Mouse (Mus musculus) retina, postnatal 1 day (tissue): ENCODE data around the gene Cks1brt.
A peak's percentile ranks its signal among the peaks of the same experiment; 100 is the strongest.
"Not testable (repeated sequence)": the region's sequence is repeated elsewhere in the genome, so short reads cannot be mapped to it uniquely, and the experiment has no call there.

Source experiments
- DNase-seq: peaks from one replicate; pipeline ENCODE4 v3.0.0-alpha.2; 2012

Gene Cks1brt

GRCm38 (mm10) chr8:85151624-85152023, at the start of gene Cks1brt:
Cks1brt (plus strand) TSS chr8:85151924.
- DNase-seq: no peak

GRCm38 (mm10) chr8:85113241-85113640, 38.5 kb upstream of the Cks1brt start:
- no peak for DNase-seq

GRCm38 (mm10) chr8:85115501-85115900, 36.2 kb upstream of the Cks1brt start:
- DNase-seq: no peak

- DNase-seq: no peak
Observed at GRCm38 (mm10) chr8:85116984-85117383, 34.7 kb upstream of the Cks1brt start.

- DNase-seq: peak; percentile 85
Observed at GRCm38 (mm10) chr8:85119052-85119981, 32.4 kb upstream of the Cks1brt start.

GRCm38 (mm10) chr8:85120251-85120650, 31.5 kb upstream of the Cks1brt start:
- DNase-seq: not testable (repeated sequence)

GRCm38 (mm10) chr8:85122995-85123394, 28.7 kb upstream of the Cks1brt start, which contains the start of gene Zfp791:
Zfp791 (minus strand) TSS chr8:85123095.
- no peak for DNase-seq

GRCm38 (mm10) chr8:85123691-85124090, 28.0 kb upstream of the Cks1brt start:
- DNase-seq: no peak

GRCm38 (mm10) chr8:85132335-85132734, 19.4 kb upstream of the Cks1brt start:
- DNase-seq: no peak

- not testable (repeated sequence) for DNase-seq
Observed at GRCm38 (mm10) chr8:85135690-85136089, 16.0 kb upstream of the Cks1brt start.

GRCm38 (mm10) chr8:85142516-85142915, 9.2 kb upstream of the Cks1brt start:
- no peak for DNase-seq

GRCm38 (mm10) chr8:85171291-85171690, 19.6 kb downstream of the Cks1brt start:
- peak; percentile 51 for DNase-seq

- peak; percentile 4 for DNase-seq
Observed at GRCm38 (mm10) chr8:85175892-85176291, 24.2 kb downstream of the Cks1brt start.

- no peak for DNase-seq
Observed at GRCm38 (mm10) chr8:85192346-85192745, 40.6 kb downstream of the Cks1brt start.

- no peak for DNase-seq
Observed at GRCm38 (mm10) chr8:85220220-85220619, 68.5 kb downstream of the Cks1brt start.

- DNase-seq: no peak
Observed at GRCm38 (mm10) chr8:85220992-85221391, 69.3 kb downstream of the Cks1brt start.
